Mouse (Mus musculus): ENCODE data around the gene Ndufs1. TPM values are rescaled to one million over a fixed set of nuclear protein-coding genes. Genes with fewer than 3 reads are reported as not detected.

Ndufs1 gene
- polyA plus RNA-seq (2012; rRNA removed) = 9.7 and 12.6 TPM in 2 replicates

GRCm38 (mm10) chr1:63176604-63177421 lies at the start of gene Ndufs1, which contains the start of gene Eef1b2:
Ndufs1 (minus strand) TSS chr1:63176833.
Eef1b2 (plus strand) TSS chr1:63176825.

GRCm38 (mm10) chr1:63214271-63214558 lies 37.6 kb upstream of the Ndufs1 start, which contains the start of gene Gpr1:
Gpr1 (minus strand) TSS chr1:63214543.

GRCm38 (mm10) chr1:63114136-63114781 lies 62.4 kb downstream of the Ndufs1 start, which contains the start of gene Ino80d:
Ino80d (minus strand) TSS chr1:63114667.

Other genes starting within 250 kb of the Ndufs1 start
- gene Ino80d, start 62.2 kb downstream of the Ndufs1 start, polyA plus RNA-seq (2012; rRNA removed) = 1.2 and 2.7 TPM in 2 replicates
- 204 and 340 TPM in 2 replicates for gene Eef1b2, start within 50 bp of the Ndufs1 start, polyA plus RNA-seq (2012; rRNA removed)
- 0.03 TPM in 1 of 2 replicates, not detected in the other for gene Gpr1, start 37.7 kb upstream of the Ndufs1 start, polyA plus RNA-seq (2012; rRNA removed)
- 0.01 and 0.02 TPM in 2 replicates for gene Zdbf2, start 96.4 kb upstream of the Ndufs1 start, polyA plus RNA-seq (2012; rRNA removed)

Measured in stomach, adult 2 months (tissue).